Mouse (Mus musculus) heart, postnatal 0 days (tissue): ENCODE data around the gene Ccr6.

ENCODE experiments used
- CTCF ChIP-seq: IDR thresholded peaks from 2 replicates; pipeline ENCODE4 v1.5.1; 2016; ENCODE audit warnings: antibody characterized with exemption, control low read depth, low read depth
- EP300 ChIP-seq: IDR thresholded peaks from 2 replicates; pipeline ENCODE4 v1.6.1; 2016; ENCODE audit warnings: antibody characterized with exemption, low read depth

DNA sequence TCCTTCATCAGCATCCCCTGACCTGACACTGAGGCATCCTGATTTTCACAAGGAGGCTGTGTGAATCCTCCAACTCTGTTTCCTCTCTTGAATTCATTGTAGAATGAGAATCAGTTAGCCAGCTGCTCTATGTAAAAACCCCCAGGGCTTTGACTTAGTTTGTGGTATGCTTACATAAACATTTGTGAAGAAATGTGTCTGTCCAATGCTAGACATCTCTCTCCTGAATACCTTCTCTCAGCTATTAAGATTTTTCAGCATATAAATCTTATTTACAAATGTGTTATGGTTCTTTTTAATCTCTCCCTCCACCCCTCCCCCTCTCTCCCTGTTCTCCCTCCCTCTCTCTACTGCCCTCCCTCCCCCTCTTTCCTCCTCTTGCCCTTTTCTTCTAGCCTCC, 18.4 kb downstream of the Ccr6 start:
- TF ChIP-seq CTCF (no peak), EP300 (no peak)
